Mouse (Mus musculus): Measurements from ENCODE around the gene Arhgap9. TPM values are rescaled to one million over a fixed set of nuclear protein-coding genes. Genes with fewer than 3 reads are reported as not detected.

Arhgap9 gene
- total and polyA plus RNA-seq, 3 experiments, result 43.3 to 89.2 (median 54.8) TPM

DNA sequence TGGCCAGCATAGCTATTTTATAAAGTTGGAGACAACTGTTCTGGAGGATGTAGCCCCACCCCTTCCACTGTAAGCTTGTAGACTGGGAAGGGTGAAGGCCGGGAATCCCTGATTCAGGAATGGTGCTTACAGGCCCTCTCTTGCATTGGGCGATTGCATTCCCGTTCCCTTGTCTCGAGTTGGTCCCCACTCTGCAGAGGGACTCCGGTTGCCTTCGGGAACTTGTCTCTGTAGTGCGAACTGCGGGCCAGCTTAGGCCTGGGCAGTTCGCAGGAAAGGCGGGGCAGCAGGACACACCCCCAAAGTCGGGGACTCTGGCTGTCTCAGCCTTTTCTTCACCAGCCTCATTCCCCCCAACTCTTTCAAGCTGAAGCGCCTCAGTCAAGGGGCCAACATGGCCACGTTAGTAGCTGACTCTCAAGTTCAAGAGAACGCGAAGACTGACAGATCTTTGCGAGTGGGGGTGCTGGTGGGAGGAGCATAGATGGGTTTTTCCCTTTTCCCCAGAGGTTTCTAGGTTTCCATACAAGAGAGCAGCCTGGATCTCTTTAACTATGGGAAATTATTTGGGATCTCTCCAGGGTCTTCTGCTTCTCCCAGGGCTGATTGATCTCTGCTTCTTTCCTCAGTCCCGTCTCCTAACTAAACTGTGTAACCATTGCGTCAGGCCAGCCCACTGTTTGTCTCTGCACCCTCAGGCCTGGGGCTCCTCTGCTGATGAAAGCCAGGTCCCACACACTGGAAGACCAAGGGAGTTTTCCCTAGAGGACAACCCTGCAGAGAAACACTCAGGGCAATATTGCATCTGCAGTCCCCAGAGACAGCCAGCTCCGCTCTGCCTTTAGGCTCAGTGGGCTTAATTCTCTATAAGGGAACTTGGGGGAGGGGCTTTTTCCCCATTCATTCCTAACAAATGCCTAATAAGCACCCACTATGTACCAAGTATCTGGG lies 30.6 kb upstream of the Arhgap9 start:
- DNase-seq (ENCODE audit: low spot score) (no peak), ATAC-seq (ENCODE audit: extremely low read depth, insufficient number of reproducible peaks, low FRiP score, poor library complexity, severe bottlenecking) (no peak)
- peaks cover 59% of the 10 kb centered on the region for H3K36me3 ChIP-seq (replicated peaks)
- H3K27me3 ChIP-seq (ENCODE audit: insufficient read depth, low read length), result no peaks in the 10 kb centered on the region
- no peak for TF ChIP-seq CTCF (IDR thresholded peaks at IDR 0.05; ENCODE audit: low read depth, low read length)
- peak; percentile 91 for TF ChIP-seq POLR2AphosphoS5 (IDR thresholded peaks at IDR 0.05; ENCODE audit: insufficient replicate concordance, low read depth, low read length)
- H3K4me1 ChIP-seq (ENCODE audit: insufficient read depth, low read depth, low read length), result peaks cover 76% of the 10 kb centered on the region
- no peaks in the 10 kb centered on the region for H3K9me3 ChIP-seq (replicated peaks)
- peak overlapping the region; percentile 81 for H3K4me3 ChIP-seq (ENCODE audit: low read depth, low read length)

DNA sequence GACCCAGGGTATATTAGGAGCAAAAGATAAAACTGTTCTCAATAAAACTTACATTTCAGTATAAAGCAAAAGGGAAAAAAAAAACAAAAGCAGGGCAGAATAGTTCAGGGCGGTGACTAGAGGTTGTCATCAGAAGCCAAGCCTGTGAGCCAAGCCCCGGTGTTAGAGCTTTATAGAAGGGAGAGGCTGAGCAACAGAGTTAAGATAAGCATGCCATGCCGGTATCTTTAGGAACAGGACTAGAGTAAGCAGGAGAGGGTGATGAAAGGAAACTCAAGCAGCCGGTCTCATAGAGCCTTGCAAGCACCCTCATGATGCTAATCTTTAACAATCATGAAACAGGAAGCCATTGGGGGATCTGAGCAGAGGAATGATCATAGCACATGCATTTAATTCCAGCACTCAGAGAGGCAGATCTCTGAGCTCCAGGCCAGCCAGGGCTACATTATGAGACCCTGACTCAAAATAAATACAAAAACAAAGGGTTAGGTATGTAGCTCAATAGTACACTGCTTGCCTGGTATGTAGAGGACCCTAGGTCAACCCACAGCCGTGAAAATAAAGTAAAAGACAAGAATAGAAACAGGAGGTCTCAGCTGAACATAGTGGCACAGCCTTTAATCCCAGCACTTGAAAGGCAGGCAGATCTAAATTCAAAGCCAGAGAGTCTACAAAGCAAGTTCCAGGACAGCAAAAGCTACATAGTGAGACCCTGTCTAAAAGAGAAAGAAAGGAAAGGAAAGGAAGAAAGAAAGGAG lies 29.7 kb upstream of the Arhgap9 start:
- Histone ChIP-seq H3K9me3 (replicated peaks) (no peaks in the 10 kb centered on the region), H3K4me1 (ENCODE audit: insufficient read depth, low read depth, low read length) (peaks cover 75% of the 10 kb centered on the region), H3K27me3 (ENCODE audit: insufficient read depth, low read length) (no peaks in the 10 kb centered on the region), H3K36me3 (replicated peaks) (peaks cover 59% of the 10 kb centered on the region), H3K4me3 (ENCODE audit: low read depth, low read length) (peak overlapping the region; percentile 81)
- ATAC-seq (ENCODE audit: extremely low read depth, insufficient number of reproducible peaks, low FRiP score, poor library complexity, severe bottlenecking) (no peak), DNase-seq (ENCODE audit: low spot score) (no peak)
- TF ChIP-seq TAL1 (conservative IDR thresholded peaks at IDR 0.05; ENCODE audit: low read depth, low read length) (peak; percentile 53), GATA2 (IDR thresholded peaks at IDR 0.05; ENCODE audit: borderline replicate concordance, low read depth, low read length) (no peak), GATA1 (IDR thresholded peaks at IDR 0.05; ENCODE audit: borderline replicate concordance, low read length) (no peak), CTCF (IDR thresholded peaks at IDR 0.05; ENCODE audit: low read depth, low read length) (no peak), POLR2AphosphoS5 (IDR thresholded peaks at IDR 0.05; ENCODE audit: insufficient replicate concordance, low read depth, low read length) (no peak)

DNA sequence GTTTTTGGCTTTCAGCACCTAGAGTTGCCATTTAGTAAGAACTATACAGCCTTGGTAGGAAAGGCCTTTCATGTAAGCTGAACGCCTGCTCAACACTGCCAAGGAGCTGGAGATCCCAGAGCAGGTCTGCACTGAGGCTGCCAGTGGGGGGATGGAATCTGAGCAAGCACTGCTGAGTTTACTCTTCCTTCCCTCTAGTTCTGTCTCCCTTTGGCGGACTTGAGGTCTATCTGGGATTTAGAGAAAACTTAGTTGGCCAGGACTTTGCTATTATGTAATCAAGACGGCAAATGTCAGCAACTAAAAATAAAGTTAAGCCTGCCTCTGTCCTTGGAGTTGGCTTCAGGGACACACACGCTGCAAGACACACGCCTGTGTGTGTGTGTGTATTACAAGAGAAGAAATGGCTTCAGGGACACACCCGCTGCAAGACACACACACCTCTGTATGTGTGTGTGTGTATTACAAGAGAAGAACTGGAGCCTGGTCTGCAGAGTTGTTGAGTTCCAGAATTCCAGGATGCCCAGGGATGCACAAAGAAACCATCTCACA lies 28.7 kb upstream of the Arhgap9 start:
- DNase-seq (ENCODE audit: low spot score), result no peak
- peak overlapping the region; percentile 81 for H3K4me3 ChIP-seq (ENCODE audit: low read depth, low read length)
- TF ChIP-seq CTCF (IDR thresholded peaks at IDR 0.05; ENCODE audit: low read depth, low read length), result no peak
- no peaks in the 10 kb centered on the region for H3K27me3 ChIP-seq (ENCODE audit: insufficient read depth, low read length)
- no peak for ATAC-seq (ENCODE audit: extremely low read depth, insufficient number of reproducible peaks, low FRiP score, poor library complexity, severe bottlenecking)
- H3K9me3 ChIP-seq (replicated peaks), result no peaks in the 10 kb centered on the region
- peaks cover 74% of the 10 kb centered on the region for H3K4me1 ChIP-seq (ENCODE audit: insufficient read depth, low read depth, low read length)
- peaks cover 64% of the 10 kb centered on the region for H3K36me3 ChIP-seq (replicated peaks)

DNA sequence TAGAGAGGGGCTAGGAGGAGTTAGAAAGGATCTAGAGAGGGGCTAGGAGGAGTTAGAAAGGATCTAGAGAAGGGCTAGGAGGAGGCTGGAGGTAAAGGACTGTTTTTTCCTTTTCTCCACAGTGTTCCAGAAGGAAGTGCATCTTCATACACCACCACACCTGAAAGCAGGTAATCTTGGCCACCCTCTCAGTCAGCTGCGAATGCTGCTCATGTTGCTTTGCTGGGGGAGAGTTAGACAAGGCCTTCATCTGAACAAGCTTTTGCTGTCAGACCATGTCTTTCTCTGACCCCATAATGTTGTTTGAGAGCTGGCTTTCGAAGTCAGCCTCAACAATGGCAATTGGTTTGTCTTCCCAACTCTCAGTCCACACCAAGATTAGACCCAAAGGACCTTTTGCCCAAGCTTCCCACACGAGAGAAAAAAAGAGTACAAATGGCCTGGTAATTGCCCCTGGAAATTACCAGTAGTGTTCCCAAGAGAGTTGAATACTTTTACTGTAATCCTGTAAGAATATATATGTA lies 28.1 kb upstream of the Arhgap9 start:
- H3K4me3 ChIP-seq (ENCODE audit: low read depth, low read length), result peak overlapping the region; percentile 31; the same call in 1 of the 2 replicates
- ATAC-seq (ENCODE audit: extremely low read depth, insufficient number of reproducible peaks, low FRiP score, poor library complexity, severe bottlenecking) (no peak), DNase-seq (ENCODE audit: low spot score) (no peak)
- no peaks in the 10 kb centered on the region for H3K27me3 ChIP-seq (ENCODE audit: insufficient read depth, low read length)
- H3K4me1 ChIP-seq (ENCODE audit: insufficient read depth, low read depth, low read length), result peaks cover 72% of the 10 kb centered on the region
- H3K9me3 ChIP-seq (replicated peaks), result no peaks in the 10 kb centered on the region
- TF ChIP-seq POLR2AphosphoS5 (IDR thresholded peaks at IDR 0.05; ENCODE audit: insufficient replicate concordance, low read depth, low read length) (no peak; the same call in 1 of the 2 replicates), TAL1 (conservative IDR thresholded peaks at IDR 0.05; ENCODE audit: low read depth, low read length) (no peak), CTCF (IDR thresholded peaks at IDR 0.05; ENCODE audit: low read depth, low read length) (no peak), GATA2 (IDR thresholded peaks at IDR 0.05; ENCODE audit: borderline replicate concordance, low read depth, low read length) (no peak)
- H3K36me3 ChIP-seq (replicated peaks), result peaks cover 70% of the 10 kb centered on the region

DNA sequence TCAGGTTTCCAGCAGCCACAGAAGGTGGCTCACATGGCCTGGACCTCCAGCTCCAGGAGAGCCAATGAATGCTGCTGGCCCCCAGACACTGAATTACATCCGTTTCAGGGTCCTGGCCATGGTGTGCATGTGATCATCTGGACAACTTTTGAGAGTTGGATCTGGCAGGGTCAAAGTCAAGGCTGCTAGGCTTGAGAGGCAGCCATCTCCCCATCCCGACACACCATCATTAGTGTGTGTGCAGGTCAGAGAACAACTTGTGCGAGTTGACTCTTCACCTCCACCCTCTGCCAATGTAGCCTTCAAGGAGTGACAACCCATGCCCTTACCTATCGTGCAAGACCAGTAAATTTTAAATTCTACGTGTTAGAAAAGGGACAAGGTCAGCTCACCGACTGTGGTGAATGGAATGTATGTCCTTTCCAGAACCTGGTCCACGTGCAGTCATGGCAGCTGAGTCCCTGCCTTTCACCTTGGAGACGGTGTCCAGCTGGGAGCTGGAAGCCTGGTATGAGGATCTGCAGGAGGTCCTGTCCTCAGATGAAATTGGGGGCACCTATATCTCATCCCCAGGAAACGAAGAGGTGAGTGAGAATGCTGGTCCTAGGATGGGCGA lies 26.8 kb upstream of the Arhgap9 start:
- ATAC-seq (ENCODE audit: extremely low read depth, insufficient number of reproducible peaks, low FRiP score, poor library complexity, severe bottlenecking) (no peak), DNase-seq (ENCODE audit: low spot score) (no peak)
- H3K4me3 ChIP-seq (ENCODE audit: low read depth, low read length), result peak overlapping the region; percentile 31; the same call in 1 of the 2 replicates
- TF ChIP-seq TAL1 (conservative IDR thresholded peaks at IDR 0.05; ENCODE audit: low read depth, low read length), result no peak
- TF ChIP-seq GATA1 (IDR thresholded peaks at IDR 0.05; ENCODE audit: borderline replicate concordance, low read length), result no peak
- TF ChIP-seq GATA2 (IDR thresholded peaks at IDR 0.05; ENCODE audit: borderline replicate concordance, low read depth, low read length), result no peak
- TF ChIP-seq CTCF (IDR thresholded peaks at IDR 0.05; ENCODE audit: low read depth, low read length), result no peak
- no peak for TF ChIP-seq POLR2AphosphoS5 (IDR thresholded peaks at IDR 0.05; ENCODE audit: insufficient replicate concordance, low read depth, low read length)
- H3K36me3 ChIP-seq (replicated peaks), result peaks cover 83% of the 10 kb centered on the region
- no peaks in the 10 kb centered on the region for H3K27me3 ChIP-seq (ENCODE audit: insufficient read depth, low read length)
- peaks cover 66% of the 10 kb centered on the region for H3K4me1 ChIP-seq (ENCODE audit: insufficient read depth, low read depth, low read length)
- no peaks in the 10 kb centered on the region for H3K9me3 ChIP-seq (replicated peaks)
